Mouse (Mus musculus): ENCODE measurements at regions not wholly inside any gene's neighbourhood (a gene's known extent, or its start where the extent isn't known, plus 50 kb on each side); places are given as distances from the start of the nearest gene placed in this dataset.

DNA sequence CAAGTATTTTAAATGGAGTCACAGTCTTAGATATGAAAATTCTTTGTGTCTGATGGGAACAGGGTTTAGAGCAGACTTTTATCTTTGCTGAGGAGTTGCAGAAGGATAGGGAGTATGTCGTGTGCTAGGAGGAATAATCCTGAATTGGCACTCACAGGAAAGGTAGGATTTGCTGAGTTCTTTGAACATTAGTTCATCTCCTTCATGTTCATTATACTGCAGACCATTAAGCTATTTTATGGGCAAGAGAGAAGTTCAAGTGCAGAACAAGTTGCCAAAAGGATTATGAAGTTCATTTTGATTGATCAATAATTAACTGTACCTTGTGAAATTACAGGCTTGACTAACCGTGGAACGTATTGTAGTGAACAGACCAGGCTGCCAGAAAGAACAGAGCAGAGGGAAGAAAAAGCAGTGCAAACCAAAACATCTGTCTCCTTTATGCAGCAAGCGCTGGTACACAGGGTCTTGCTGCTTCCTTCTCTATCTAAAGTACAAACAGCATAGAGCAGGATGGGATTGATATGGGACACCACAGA lies 839.7 kb upstream of the Zeb2 start:
- DNase-seq, result no peak
- WGBS, result 47% methylated on average over 4 of the region's 4 CpGs

GRCm38 (mm10) chr2:45948758-45949157 lies 831.6 kb upstream of the Zeb2 start:
- H3K27ac ChIP-seq (ENCODE audit: low read depth, low read length), result no peak overlapping the region
- DNase-seq (no peak), ATAC-seq (no peak)
- no peak overlapping the region for H3K4me3 ChIP-seq (ENCODE audit: low read depth, low read length)
- TF ChIP-seq CTCF (IDR thresholded peaks at IDR 0.05; ENCODE audit: low read depth), result no peak
- H3K4me1 ChIP-seq (ENCODE audit: insufficient read depth), result no peaks in the 10 kb centered on the region
- H3K9ac ChIP-seq, result no peak overlapping the region
- no peak overlapping the region for H3K4me2 ChIP-seq (ENCODE audit: low read depth)
- H3K27me3 ChIP-seq (ENCODE audit: insufficient read depth, low read length), result no peaks in the 10 kb centered on the region
- no peaks in the 10 kb centered on the region for H3K9me3 ChIP-seq (ENCODE audit: low read length)
- no peaks in the 10 kb centered on the region for H3K36me3 ChIP-seq (ENCODE audit: insufficient read depth)
- WGBS, result 93% methylated on average over 1 of the region's 1 CpGs

More for the DNA sequence above, 839.7 kb upstream of the Zeb2 start:
- no peak overlapping the region for H3K4me3 ChIP-seq (ENCODE audit: low read depth, low read length)
- no peak for ATAC-seq
- H3K9ac ChIP-seq, result no peak overlapping the region
- no peak overlapping the region for H3K4me2 ChIP-seq (ENCODE audit: low read depth)
- no peaks in the 10 kb centered on the region for H3K9me3 ChIP-seq (ENCODE audit: low read length)
- no peaks in the 10 kb centered on the region for H3K36me3 ChIP-seq (ENCODE audit: insufficient read depth)
- no peak overlapping the region for H3K27ac ChIP-seq (ENCODE audit: low read depth, low read length)
- TF ChIP-seq CTCF (IDR thresholded peaks at IDR 0.05; ENCODE audit: low read depth), result no peak
- H3K27me3 ChIP-seq (ENCODE audit: insufficient read depth, low read length), result no peaks in the 10 kb centered on the region
- H3K4me1 ChIP-seq (ENCODE audit: insufficient read depth), result no peaks in the 10 kb centered on the region

GRCm38 (mm10) chr2:45925791-45926480 lies 808.7 kb upstream of the Zeb2 start:
- H3K27ac ChIP-seq (ENCODE audit: low read depth, low read length), result no peak overlapping the region
- 84% methylated on average over 7 of the region's 7 CpGs for WGBS
- no peak overlapping the region for H3K4me2 ChIP-seq (ENCODE audit: low read depth)
- no peak for ATAC-seq
- no peaks in the 10 kb centered on the region for H3K36me3 ChIP-seq (ENCODE audit: insufficient read depth)
- DNase-seq, result no peak
- no peak for TF ChIP-seq CTCF (IDR thresholded peaks at IDR 0.05; ENCODE audit: low read depth)
- H3K9ac ChIP-seq, result no peak overlapping the region
- no peaks in the 10 kb centered on the region for H3K9me3 ChIP-seq (ENCODE audit: low read length)
- no peaks in the 10 kb centered on the region for H3K4me1 ChIP-seq (ENCODE audit: insufficient read depth)
- H3K4me3 ChIP-seq (ENCODE audit: low read depth, low read length), result no peak overlapping the region
- no peaks in the 10 kb centered on the region for H3K27me3 ChIP-seq (ENCODE audit: insufficient read depth, low read length)

- Histone ChIP-seq H3K27ac (ENCODE audit: low read depth, low read length) (no peak overlapping the region), H3K27me3 (ENCODE audit: insufficient read depth, low read length) (no peaks in the 10 kb centered on the region), H3K4me2 (ENCODE audit: low read depth) (no peak overlapping the region), H3K4me3 (ENCODE audit: low read depth, low read length) (no peak overlapping the region), H3K36me3 (ENCODE audit: insufficient read depth) (no peaks in the 10 kb centered on the region), H3K9me3 (ENCODE audit: low read length) (no peaks in the 10 kb centered on the region), H3K9ac (no peak overlapping the region), H3K4me1 (ENCODE audit: insufficient read depth) (no peaks in the 10 kb centered on the region)
- DNase-seq (no peak), ATAC-seq (no peak)
- no peak for TF ChIP-seq CTCF (IDR thresholded peaks at IDR 0.05; ENCODE audit: low read depth)
- 28% methylated on average over 1 of the region's 1 CpGs for WGBS
These were observed 791.7 kb upstream of the Zeb2 start for GRCm38 (mm10) chr2:45908871-45909270.

DNA sequence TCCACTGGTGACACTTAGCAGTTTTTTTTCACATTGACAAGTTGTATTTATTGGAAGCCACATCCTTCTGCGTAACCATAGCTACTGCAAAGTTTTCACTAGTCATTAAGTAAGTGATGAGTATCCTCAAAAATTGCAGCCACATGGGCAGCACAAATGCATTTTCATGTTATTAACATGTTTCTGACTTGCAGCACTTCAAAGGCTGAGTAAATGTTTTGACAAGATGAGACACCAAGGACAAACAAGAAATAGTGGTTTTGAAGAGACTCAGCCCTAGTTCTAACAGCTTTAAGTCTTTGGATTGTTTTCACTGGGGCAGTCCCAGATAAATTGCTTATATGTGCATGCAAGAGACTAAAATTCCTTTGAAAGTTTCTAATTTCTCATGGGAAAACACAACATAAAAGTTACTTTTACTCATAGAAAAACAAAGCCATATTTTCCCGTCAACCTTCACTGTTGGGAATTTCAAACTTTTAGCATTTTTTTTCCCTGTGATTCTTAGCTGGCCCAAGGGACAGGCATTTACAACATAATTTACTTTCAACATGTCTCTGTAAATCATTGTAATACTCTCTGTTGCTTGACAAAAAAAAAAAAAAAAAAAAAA lies 787.5 kb upstream of the Zeb2 start:
- H3K36me3 ChIP-seq (ENCODE audit: insufficient read depth), result no peaks in the 10 kb centered on the region
- DNase-seq, result no peak
- no peaks in the 10 kb centered on the region for H3K4me1 ChIP-seq (ENCODE audit: insufficient read depth)
- no peak for TF ChIP-seq CTCF (IDR thresholded peaks at IDR 0.05; ENCODE audit: low read depth)
- no peak overlapping the region for H3K27ac ChIP-seq (ENCODE audit: low read depth, low read length)
- no peak overlapping the region for H3K4me3 ChIP-seq (ENCODE audit: low read depth, low read length)
- no peaks in the 10 kb centered on the region for H3K9me3 ChIP-seq (ENCODE audit: low read length)
- H3K4me2 ChIP-seq (ENCODE audit: low read depth), result no peak overlapping the region
- ATAC-seq, result no peak
- no peak overlapping the region for H3K9ac ChIP-seq
- H3K27me3 ChIP-seq (ENCODE audit: insufficient read depth, low read length), result no peaks in the 10 kb centered on the region
- 82% methylated on average over 2 of the region's 2 CpGs for WGBS

DNA sequence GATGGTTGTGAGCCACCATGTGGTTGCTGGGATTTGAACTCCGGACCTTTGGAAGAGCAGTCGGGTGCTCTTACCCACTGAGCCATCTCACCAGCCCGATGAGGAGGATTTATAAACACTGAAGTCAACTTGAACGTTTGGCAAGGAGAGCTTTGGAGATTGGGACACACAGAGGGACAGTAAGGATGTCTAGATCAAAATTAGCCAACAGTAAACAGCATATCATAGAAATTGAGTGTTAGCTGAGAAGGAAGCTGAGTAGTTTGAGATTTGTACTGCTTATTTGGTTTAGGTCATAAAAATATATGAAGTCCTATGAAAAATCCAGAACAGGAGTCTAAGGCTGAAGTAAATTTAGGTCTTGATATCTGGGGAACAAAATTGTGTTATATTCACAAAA lies 786.9 kb upstream of the Zeb2 start:
- WGBS, result 94% methylated on average over 4 of the region's 4 CpGs
- DNase-seq (no peak), ATAC-seq (no peak)
- no peak for TF ChIP-seq CTCF (IDR thresholded peaks at IDR 0.05; ENCODE audit: low read depth)
- H3K27me3 ChIP-seq (ENCODE audit: insufficient read depth, low read length), result no peaks in the 10 kb centered on the region
- H3K4me2 ChIP-seq (ENCODE audit: low read depth), result no peak overlapping the region
- no peak overlapping the region for H3K9ac ChIP-seq
- H3K4me3 ChIP-seq (ENCODE audit: low read depth, low read length), result no peak overlapping the region
- H3K27ac ChIP-seq (ENCODE audit: low read depth, low read length), result no peak overlapping the region
- no peaks in the 10 kb centered on the region for H3K4me1 ChIP-seq (ENCODE audit: insufficient read depth)
- H3K36me3 ChIP-seq (ENCODE audit: insufficient read depth), result no peaks in the 10 kb centered on the region
- H3K9me3 ChIP-seq (ENCODE audit: low read length), result no peaks in the 10 kb centered on the region

- H3K4me1 ChIP-seq (ENCODE audit: insufficient read depth), result no peaks in the 10 kb centered on the region
- H3K27ac ChIP-seq (ENCODE audit: low read depth, low read length), result no peak overlapping the region
- TF ChIP-seq CTCF (IDR thresholded peaks at IDR 0.05; ENCODE audit: low read depth), result no peak
- ATAC-seq, result peak; percentile 63; the same call in 1 of the 2 replicates
- no peak overlapping the region for H3K4me2 ChIP-seq (ENCODE audit: low read depth)
- H3K9ac ChIP-seq, result no peak overlapping the region
- H3K9me3 ChIP-seq (ENCODE audit: low read length), result no peaks in the 10 kb centered on the region
- H3K36me3 ChIP-seq (ENCODE audit: insufficient read depth), result no peaks in the 10 kb centered on the region
- no peak overlapping the region for H3K4me3 ChIP-seq (ENCODE audit: low read depth, low read length)
- no peaks in the 10 kb centered on the region for H3K27me3 ChIP-seq (ENCODE audit: insufficient read depth, low read length)
- 67% methylated on average over 1 of the region's 1 CpGs for WGBS
- no peak for DNase-seq
These were observed 786.2 kb upstream of the Zeb2 start for GRCm38 (mm10) chr2:45903350-45903749.

All from forebrain, postnatal 0 days (tissue).